Mouse (Mus musculus) lung, postnatal 0 days (tissue): Measurements from ENCODE around the gene Elp1. TPM values are rescaled to one million over a fixed set of nuclear protein-coding genes. Genes with fewer than 3 reads are reported as not detected.

Experiments
- ATAC-seq: fragments of 200-750 bp; cut with Nextera tagmentation; 2 replicates; pipeline ENCODE4 v1.8.0; 2017; ENCODE audit warnings: moderate library complexity
- DNase-seq: peaks from one replicate; pipeline ENCODE4 v3.0.0-alpha.2; 2016; ENCODE audit warnings: low spot score
- H3K27ac ChIP-seq: fragments of 300-500 bp; sonication (generic); 2 replicates; pipeline ENCODE4 v1.5.1; 2014; ENCODE audit warnings: antibody characterized with exemption, mild to moderate bottlenecking, low read length, mixed read lengths
- H3K27me3 ChIP-seq: fragments of 300-500 bp; sonication (generic); replicated peaks from 2 replicates; pipeline ENCODE4 v1.6.1; 2014; ENCODE audit warnings: low read length, mixed read lengths; ENCODE audit not compliant: insufficient read depth
- H3K36me3 ChIP-seq: fragments of 300-500 bp; sonication (generic); 2 replicates; pipeline ENCODE4 v1.6.1; 2014; ENCODE audit warnings: low read length, mixed read lengths; ENCODE audit not compliant: insufficient read depth
- H3K4me1 ChIP-seq: fragments of 300-500 bp; sonication (generic); 2 replicates; pipeline ENCODE4 v1.6.1; 2014; ENCODE audit warnings: antibody characterized with exemption, low read depth, low read length, mixed read lengths; ENCODE audit not compliant: insufficient read depth
- H3K4me2 ChIP-seq: fragments of 300-500 bp; sonication (generic); replicated peaks from 2 replicates; pipeline ENCODE4 v1.6.1; 2014; ENCODE audit warnings: low read depth, mild to moderate bottlenecking, low read length, moderate library complexity, mixed read lengths
- H3K4me3 ChIP-seq: fragments of 300-500 bp; sonication (generic); 2 replicates; pipeline ENCODE4 v1.5.1; 2014; ENCODE audit warnings: low read depth, low read length
- H3K9ac ChIP-seq: fragments of 300-500 bp; sonication (generic); replicated peaks from 2 replicates; pipeline ENCODE4 v1.6.1; 2014; ENCODE audit warnings: low read depth, mild to moderate bottlenecking
- H3K9me3 ChIP-seq: fragments of 300-500 bp; sonication (generic); 2 replicates; pipeline ENCODE4 v1.6.1; 2016; ENCODE audit warnings: low read length, mixed read lengths
- CTCF ChIP-seq: IDR thresholded peaks from 2 replicates; pipeline ENCODE4 v1.5.1; 2016; ENCODE audit warnings: antibody characterized with exemption, mild to moderate bottlenecking
- EP300 ChIP-seq: IDR thresholded peaks from 2 replicates; pipeline ENCODE4 v1.6.1; 2016; ENCODE audit warnings: antibody characterized with exemption, mild to moderate bottlenecking, control low read depth
- WGBS: fragments of 180-500 bp; shearing (Covaris S2); extraction: QIAGEN DNeasy Blood & Tissue Kit; methylation state at CpG from one replicate; pipeline ENCODE4 v1.1.7; 2014; 5-methylcytosine and 5-hydroxymethylcytosine counted together
- polyA plus RNA-seq: library from polyadenylated mRNA; unstranded; fragments of >200 nt; fragmentation: Nextera tagmentation; extraction: Ambion mirVana; gene quantifications from 2 replicates; pipeline ENCODE4 v1.2.1, GENCODE M21; 2015

Gene Elp1
- polyA plus RNA-seq, 1 experiment from 2014 or later, result 16.4 TPM

- no peak for DNase-seq
- 84% methylated on average over 3 of the region's 3 CpGs for WGBS
- no peak overlapping the region for H3K4me2 ChIP-seq
- no peak overlapping the region for H3K27ac ChIP-seq
- no peaks in the 10 kb centered on the region for H3K36me3 ChIP-seq
- TF ChIP-seq EP300 (no peak), CTCF (no peak)
- no peak overlapping the region for H3K9ac ChIP-seq
- H3K9me3 ChIP-seq, result no peaks in the 10 kb centered on the region
- H3K4me3 ChIP-seq, result no peak overlapping the region
- H3K4me1 ChIP-seq, result no peaks in the 10 kb centered on the region
- no peaks in the 10 kb centered on the region for H3K27me3 ChIP-seq
- ATAC-seq, result no peak
These were observed 89.0 kb downstream of the Elp1 start for GRCm38 (mm10) chr4:56713155-56713554.

GRCm38 (mm10) chr4:56702234-56702633, 99.9 kb downstream of the Elp1 start:
- Histone ChIP-seq H3K27ac (no peak overlapping the region), H3K4me2 (no peak overlapping the region), H3K36me3 (no peaks in the 10 kb centered on the region), H3K27me3 (no peaks in the 10 kb centered on the region), H3K4me1 (no peaks in the 10 kb centered on the region), H3K9ac (no peak overlapping the region), H3K9me3 (no peaks in the 10 kb centered on the region), H3K4me3 (no peak overlapping the region)
- TF ChIP-seq EP300 (no peak), CTCF (no peak)
- DNase-seq (no peak), ATAC-seq (no peak)
- WGBS, result 34% methylated on average over 10 of the region's 10 CpGs

Other genes starting within 250 kb of the Elp1 start
- gene Gm26657, start 62.3 kb downstream of the Elp1 start, polyA plus RNA-seq, result not detected in 2 replicates
- 0.08 TPM in 1 of 2 replicates, not detected in the other for gene Actl7b, start 60.9 kb downstream of the Elp1 start, polyA plus RNA-seq
- gene Actl7a, start 58.9 kb downstream of the Elp1 start, polyA plus RNA-seq, result not detected in 2 replicates
- 4.3 and 4.7 TPM in 2 replicates for gene Fam206a, start within 50 bp of the Elp1 start, polyA plus RNA-seq
- gene Ctnnal1, start 62.9 kb upstream of the Elp1 start, polyA plus RNA-seq, result 15.2 and 16.1 TPM in 2 replicates
- gene Tmem245, start 145.1 kb upstream of the Elp1 start, polyA plus RNA-seq, result 12.6 and 16.7 TPM in 2 replicates
- 0.91 and 1.7 TPM in 2 replicates for gene Frrs1l, start 188.1 kb upstream of the Elp1 start, polyA plus RNA-seq